Mouse (Mus musculus): ENCODE data around the gene Cnp. TPM values are rescaled to one million over a fixed set of nuclear protein-coding genes. Genes with fewer than 3 reads are reported as not detected.
"Not testable (repeated sequence)": the region's sequence is repeated elsewhere in the genome, so short reads cannot be mapped to it uniquely, and the experiment has no call there.

Gene Cnp
- total RNA-seq (2021) = 1 to 10 TPM; 8.6 to 9.6 TPM
- long read RNA-seq, experiment 1, transcript Cnp-201 (4 exons, 2,357 nt) = major isoform, 10 of 16 reads
- long read RNA-seq, experiment 1, partial matches to known transcripts = 1 of 16 reads
- long read RNA-seq, experiment 1, other reads (novel, unspliced or antisense) = 2 of 16 reads
- long read RNA-seq, experiment 2, transcript Cnp-201 (4 exons, 2,357 nt) = major isoform, 9 of 11 reads
- long read RNA-seq, experiment 2, partial matches to known transcripts = 1 of 11 reads
- long read RNA-seq, experiment 2, other reads (novel, unspliced or antisense) = 0 of 11 reads

GRCm38 (mm10) chr11:100574708-100575483 is at the start of gene Cnp:
Gene Cnp (plus strand): TSS chr11:100574904.
- peak; percentile 77 for DNase-seq

DNA sequence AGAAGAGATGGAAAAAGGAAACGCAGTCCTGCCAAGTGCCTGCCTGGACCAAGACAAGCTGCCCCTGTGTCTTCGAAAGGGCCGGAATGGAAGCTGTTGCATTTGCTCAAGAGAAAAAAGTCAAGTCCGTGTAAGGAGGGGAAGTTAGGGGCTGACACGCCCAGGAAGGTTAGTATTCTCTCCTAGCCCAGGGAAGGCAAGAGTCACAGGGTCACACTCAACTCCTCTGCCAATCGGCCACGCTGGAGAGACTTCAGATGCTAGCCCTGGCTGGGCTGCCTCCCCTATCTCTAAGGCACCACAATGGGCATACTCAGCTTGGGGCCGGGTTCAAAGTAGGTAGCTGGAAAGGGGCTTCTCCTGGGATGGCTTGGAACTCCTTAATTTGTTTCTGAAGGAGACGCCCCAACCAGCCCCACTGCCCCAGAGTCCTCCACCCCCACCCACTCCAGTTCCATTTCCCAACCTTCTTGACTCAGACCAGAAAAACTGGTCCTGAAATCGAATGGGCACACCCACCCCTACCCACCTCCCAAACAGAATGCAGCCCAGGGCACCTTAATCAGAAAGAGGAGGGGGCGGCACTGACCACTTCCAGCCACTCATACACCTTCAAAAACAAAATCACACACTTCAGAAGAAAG is 49.6 kb upstream of the Cnp start:
- no peak for DNase-seq

DNA sequence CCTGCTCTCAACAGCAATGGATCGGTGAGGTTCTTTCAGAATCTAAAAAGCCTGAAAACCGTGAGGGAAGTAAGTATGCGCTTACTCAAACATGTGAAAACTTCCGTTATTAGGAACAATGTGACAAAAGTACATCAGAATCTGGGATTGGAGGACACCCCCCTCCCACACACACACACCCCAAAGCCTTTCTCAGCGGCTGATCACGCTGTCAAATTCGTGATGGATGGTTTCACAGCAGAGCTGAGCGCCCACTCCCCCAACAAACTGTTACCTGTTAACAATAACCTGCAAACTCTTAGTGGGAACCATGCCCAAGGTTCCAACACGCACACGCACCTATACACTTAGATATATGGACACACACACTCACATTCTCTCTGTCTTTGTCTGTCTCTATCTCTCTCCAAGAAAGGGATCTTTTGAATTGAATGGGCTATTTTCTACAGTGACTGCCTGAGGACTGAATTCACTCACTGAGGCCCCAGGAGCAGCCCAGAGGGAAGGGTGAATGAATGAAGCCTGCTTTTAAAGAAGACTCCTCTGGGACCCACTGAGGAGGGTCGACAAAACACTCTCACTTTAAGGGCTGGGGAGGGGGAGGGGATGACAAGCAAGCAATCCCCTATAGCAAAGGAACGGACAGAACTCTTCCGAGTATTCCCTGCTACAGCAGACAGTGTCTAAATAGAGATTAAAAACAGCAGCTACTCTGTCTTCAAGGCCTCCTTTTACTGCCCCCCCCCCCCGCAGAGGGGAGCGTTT is 48.5 kb upstream of the Cnp start:
- no peak for DNase-seq

- DNase-seq = peak; percentile 36
Observed at GRCm38 (mm10) chr11:100527066-100527457, 47.6 kb upstream of the Cnp start.

DNA sequence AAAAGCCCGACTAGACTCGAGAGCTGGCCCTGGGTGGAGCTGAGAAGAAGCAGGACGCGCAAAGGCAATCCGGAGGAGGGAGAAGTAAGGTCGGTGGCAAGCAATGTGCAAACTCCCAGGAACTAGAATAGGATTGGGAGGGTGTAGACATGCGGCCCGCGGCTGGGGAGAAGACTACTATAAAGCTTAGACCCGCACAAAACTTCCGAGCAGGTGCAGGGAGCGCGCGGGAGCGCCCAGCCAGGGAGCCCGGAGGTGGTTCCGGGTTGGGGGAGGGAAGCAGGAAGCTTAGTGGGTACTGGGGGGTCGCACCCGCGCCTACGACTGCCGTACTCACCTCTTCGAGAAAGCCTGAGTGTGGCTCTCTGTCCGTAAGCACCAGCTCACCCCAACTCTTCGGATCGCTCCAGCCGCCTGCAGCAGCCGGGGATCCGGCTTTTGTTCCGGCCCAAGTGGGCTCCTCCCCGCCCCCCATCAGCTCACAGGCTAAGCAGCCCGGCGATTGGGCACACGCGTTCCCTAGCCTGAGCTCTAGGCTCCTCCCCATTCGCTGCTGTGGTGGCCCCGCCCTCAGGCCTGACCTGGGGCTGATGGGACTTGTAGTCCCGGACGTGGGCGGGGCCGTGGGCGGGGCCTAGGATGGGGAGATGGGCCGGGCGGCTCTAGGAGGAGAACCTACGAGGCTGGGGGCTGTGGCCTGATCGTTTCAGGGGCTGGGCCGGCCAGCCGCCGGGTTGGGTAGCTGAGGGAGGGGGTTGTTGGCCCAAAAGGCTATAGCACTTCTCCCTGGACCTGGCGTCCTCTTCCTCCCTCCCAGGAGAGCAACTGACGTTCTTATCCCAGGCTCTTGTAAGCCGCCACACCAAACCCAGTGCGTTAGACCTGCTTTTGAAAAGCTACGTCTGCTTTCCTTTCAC is 47.0 kb upstream of the Cnp start, which contains the start of gene Acly:
Gene Acly (minus strand): TSS at position 543 of the 917 bp plus-strand sequence.
- peak; percentile 99 for DNase-seq

DNA sequence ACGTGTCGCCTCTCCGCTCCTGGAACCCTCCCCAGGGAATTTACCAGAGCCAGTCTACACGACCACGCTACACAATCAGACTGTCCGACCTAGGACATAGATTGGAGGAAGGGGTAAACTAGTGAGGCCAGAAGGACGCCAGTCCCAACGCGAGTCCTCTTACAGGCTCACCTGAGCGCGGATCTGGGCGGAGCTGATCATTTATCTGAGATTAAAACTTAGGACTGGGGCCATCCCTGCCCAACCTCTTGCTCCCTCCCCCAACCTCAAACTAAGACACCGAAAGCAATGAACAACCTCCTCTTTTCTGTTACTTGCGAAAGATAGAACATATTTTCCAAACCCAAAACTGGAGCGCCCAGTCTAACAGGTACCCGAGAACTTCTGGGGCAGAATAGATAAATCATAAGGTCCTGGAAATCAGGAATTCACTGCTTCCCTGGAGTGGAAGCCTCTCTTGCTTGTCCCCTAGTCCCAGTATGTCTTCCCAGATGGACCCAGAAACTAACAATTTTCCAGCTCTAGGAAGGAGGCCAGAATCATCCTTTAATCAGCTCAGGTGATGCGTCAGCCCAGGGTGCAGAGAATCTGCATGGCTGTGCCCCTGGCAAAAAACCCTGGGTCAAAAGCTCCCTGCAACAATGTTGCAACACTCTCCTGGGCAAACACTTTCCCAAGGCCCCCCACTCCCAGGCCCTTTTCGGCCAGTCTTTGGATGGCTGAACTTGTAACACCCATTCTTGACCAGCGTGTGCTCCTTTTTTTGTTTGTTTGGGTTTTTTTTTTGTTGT is 46.1 kb upstream of the Cnp start:
- no peak for DNase-seq

GRCm38 (mm10) chr11:100533871-100534270 is 40.8 kb upstream of the Cnp start:
- DNase-seq = no peak

DNA sequence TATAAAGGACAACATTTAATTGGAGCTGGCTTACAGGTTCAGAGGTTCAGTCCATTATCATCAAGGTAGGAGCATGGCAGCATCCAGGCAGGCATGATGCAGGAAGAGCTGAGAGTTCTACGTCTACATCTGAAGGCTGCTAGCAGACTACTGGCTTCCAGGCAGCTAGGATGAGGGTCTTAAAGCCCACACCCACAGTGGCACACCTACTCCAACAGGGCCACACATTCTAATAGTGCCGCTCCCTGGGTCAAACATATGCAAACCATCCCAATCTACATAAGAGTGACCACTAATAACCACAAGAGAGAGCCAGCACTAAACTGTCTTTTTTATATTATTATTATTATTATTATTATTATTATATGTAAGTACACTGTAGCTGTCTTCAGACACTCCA is 40.3 kb upstream of the Cnp start:
- DNase-seq = not testable (repeated sequence)

- DNase-seq = not testable (repeated sequence)
Observed at GRCm38 (mm10) chr11:100534821-100535220, 39.9 kb upstream of the Cnp start.

DNA sequence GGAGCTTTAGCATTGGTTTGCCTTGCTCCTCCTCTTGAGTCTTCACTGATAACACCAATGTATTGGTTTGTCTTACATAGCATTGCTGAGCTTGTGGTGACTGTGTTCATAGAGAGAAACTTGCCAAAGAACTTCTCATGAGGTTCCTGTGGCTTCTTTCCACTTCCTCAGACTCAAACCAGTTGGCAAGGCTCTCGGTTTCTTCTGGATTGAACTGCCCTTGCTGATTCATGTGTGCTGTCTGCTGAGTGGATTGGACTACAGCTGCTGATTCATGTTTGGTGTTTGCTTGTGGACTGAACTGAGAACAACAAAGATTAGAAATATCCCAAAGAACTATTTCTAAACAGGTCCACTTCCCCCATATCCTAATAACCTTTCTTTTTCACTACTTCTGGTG is 38.7 kb upstream of the Cnp start:
- no peak for DNase-seq

- no peak for DNase-seq
Observed at GRCm38 (mm10) chr11:100536466-100536865, 38.2 kb upstream of the Cnp start.

GRCm38 (mm10) chr11:100540966-100541365 is 33.7 kb upstream of the Cnp start:
- DNase-seq = no peak

- DNase-seq = no peak
Observed at GRCm38 (mm10) chr11:100541577-100541976, 33.1 kb upstream of the Cnp start.

DNA sequence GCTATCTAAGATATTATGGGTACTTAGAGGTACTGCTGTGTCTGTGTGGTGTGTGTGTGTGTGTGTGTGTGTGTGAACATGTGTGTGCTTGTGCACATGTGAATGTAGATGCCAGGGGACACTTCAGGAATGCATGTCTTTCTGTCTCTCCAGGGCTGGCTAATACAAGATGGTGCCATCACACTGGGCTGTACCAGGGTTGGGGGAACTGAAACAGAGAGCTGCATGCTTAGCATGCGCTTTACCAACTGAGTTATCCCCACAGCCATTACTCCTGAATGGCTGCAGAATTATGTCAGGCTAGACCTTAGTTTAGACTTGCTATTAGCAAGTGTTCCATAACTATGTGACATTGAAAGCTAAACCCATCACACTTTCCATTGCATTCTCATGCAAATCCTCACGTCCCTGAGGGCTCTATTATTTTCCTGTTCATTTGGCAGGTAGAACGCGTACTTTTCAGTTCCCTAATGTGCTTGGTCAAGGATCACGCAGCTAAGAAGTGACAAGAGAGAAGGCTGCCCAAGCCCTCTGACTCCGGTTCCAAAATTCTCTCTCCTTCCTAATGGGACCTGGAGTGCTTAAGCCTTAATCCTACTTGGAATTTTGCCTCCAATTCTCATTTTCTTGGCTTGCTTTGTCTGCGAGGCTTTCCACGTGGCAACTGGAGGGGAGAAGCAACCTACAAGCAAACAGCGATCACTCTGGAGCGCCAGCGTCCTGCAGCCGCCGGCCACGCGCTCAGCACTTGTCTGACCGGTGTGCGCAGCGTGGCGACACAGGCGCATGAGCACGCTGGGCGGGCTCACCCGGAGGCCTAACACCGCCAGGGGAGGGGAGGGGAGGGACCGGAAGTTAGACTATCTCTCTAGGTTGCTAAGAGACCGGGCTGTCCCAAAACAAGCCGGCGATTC is 29.6 kb upstream of the Cnp start, which contains the start of gene Ttc25:
Gene Ttc25 (plus strand): TSS at position 776 of the 914 bp plus-strand sequence.
- peak; percentile 90 for DNase-seq

DNA sequence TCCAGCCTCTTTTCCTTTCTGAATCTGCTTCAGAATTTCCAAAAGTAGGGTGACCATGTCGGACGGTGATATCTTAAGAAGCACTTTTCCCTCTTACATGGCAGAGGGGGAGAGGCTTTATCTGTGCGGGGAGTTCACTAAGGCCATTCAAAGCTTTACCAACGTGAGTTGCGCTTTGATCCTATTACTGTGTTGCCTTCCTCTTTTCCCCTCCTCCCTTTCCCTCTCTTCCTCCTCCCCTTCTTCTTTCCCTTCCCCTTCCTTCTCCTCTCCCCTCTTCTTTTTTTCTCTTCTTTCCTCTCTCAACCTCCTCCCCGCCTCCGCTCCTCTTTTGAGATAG is 29.0 kb upstream of the Cnp start:
- DNase-seq = no peak

GRCm38 (mm10) chr11:100546955-100547354 is 27.7 kb upstream of the Cnp start:
- no peak for DNase-seq

- DNase-seq = no peak
Observed at GRCm38 (mm10) chr11:100548141-100548540, 26.6 kb upstream of the Cnp start.

DNA sequence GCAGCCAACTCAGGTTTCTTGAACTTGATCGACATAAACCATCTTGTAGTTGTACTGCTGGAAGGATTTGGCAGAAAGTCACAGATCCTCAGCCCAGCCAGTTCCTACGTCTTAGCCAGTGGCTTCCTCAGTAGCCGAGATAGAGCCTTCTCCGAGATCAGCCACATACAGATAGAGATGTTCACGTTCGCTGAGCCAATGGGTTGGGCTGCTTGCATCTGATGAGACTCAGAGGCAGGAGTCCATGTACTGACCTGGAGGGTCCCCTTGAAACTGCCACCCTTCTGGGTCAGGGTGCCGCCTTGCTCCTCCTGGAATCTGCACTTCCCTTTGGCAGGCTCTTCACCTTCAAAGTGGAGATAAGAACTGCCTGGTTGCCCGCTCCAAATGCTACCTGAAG is 25.2 kb upstream of the Cnp start:
- DNase-seq = no peak

DNA sequence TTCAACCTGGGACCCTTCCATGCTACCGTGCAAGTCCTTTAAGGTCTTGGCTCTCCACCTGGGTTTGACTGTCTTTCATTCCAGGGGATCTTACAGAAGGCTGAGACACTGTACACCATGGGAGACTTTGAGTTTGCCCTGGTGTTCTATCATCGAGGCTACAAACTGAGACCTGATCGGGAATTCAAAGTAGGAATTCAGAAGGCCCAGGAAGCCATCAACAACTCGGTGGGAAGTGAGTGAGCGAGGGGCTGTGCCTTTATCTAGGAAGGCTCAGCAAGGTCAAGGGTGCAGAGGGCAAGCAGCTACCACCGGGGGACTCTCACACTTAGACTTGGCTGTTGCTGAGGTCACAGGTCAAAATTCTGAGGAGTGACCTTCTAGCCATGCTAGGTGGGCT is 24.6 kb upstream of the Cnp start:
- no peak for DNase-seq
